Mouse (Mus musculus) bone marrow macrophage, adult 2 months (primary cell): ENCODE measurements at regions not wholly inside any gene's neighbourhood (a gene's known extent, or its start where the extent isn't known, plus 50 kb on each side); places are given as distances from the start of the nearest gene placed in this dataset.

Experiments
- CTCF ChIP-seq: IDR thresholded peaks from 2 replicates; pipeline ENCODE4 v1.5.1; 2012; ENCODE audit warnings: low read depth, mild to moderate bottlenecking, low read length, moderate library complexity
- POLR2A ChIP-seq: IDR thresholded peaks from 2 replicates; pipeline ENCODE4 v1.6.1; 2012; ENCODE audit warnings: mild to moderate bottlenecking, low read depth, low read length, borderline replicate concordance

- TF ChIP-seq CTCF, result no peak
- TF ChIP-seq POLR2A, result no peak
Measured at GRCm38 (mm10) chr6:84376666-84377065, 217.0 kb downstream of the Cyp26b1 start.
